Mouse (Mus musculus): ENCODE results near the gene Erc1.

DNA sequence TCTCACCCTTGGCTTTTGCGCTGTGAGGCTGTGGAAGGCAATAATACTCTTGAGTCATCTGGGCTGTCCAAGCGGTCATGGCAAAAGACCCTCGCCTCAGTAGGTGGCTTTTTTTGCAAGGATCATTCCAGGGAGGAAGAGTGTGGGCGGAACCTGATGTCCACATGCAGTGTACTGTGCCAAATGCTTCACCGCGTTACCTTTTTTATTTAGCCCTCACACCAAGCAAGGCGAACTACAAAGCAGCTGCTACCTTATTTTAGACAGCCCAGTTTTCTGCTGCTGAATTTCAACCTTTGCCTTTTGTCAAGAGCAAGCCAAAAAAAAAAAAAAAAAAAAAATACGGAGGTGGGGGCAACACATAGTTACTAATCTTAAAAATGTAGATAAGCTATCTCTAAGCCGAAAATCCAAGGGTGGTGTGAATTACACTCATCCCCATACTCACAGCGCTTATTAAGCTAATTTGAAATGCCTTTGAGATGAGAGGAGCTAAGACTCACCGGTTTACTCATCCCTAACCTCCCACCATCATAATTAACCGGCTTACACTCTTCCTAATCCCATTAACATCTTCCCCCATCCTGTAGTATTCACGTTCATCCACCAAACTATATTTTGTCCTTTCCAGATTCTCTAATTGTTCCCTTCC, 855 bp upstream of the Erc1 start:
- TF ChIP-seq POU5F1 (IDR thresholded peaks at IDR 0.05; ENCODE audit: borderline replicate concordance, low read length) (no peak), CTCF (conservative IDR thresholded peaks at IDR 0.05; ENCODE audit: low read length) (no peak)
